ENCODE assay signal across 8 mouse cellular contexts in genomic region chr2:132780978-132781377, GRCm38 (mm10). TPM values are rescaled to one million over a fixed set of nuclear protein-coding genes. Genes with fewer than 3 reads are reported as not detected.
DNase-seq lines count a peak whose midpoint lies in the region; ATAC-seq and TF ChIP-seq lines count a peak whose summit lies in the region.

Gene Chgb (plus strand): TSS chr2:132781278.

- H3K4me2 ChIP-seq in liver, embryonic 11.5 days, result peak within 1 kb of the TSS; percentile 76
- peak within 1 kb of the TSS; percentile 84 for H3K4me2 ChIP-seq in embryonic facial prominence, embryonic 13.5 days

- H3K9me3 ChIP-seq in liver, embryonic 11.5 days (ENCODE audit: control insufficient read depth, low read length), result no peaks in the 10 kb centered on the region
- no peaks in the 10 kb centered on the region for H3K9me3 ChIP-seq in embryonic facial prominence, embryonic 13.5 days

- no peak for DNase-seq in liver, embryonic 11.5 days (ENCODE audit: low spot score)
- DNase-seq in liver, result no peak
- DNase-seq in left cerebral cortex, postnatal 14 days (ENCODE audit: low spot score in 2 of 2), result no peak
- DNase-seq in gastrocnemius, postnatal 36 days, result no peak
- no peak for DNase-seq in gastrocnemius, adult 18-20 months (ENCODE audit: low spot score)
- no peak for DNase-seq in kidney, postnatal 14 days

- intact Hi-C loops in left cerebral cortex, postnatal 14 days (cut with DNase I), result loop anchor here (5.0 to 10.0 kb wide), 3 partner anchors 64 to 266 kb away; no protein-coding TSS in a partner anchor
- intact Hi-C loops in gastrocnemius, postnatal 36 days (cut with DNase I), result no loop called here

- TF ChIP-seq POLR2A in small intestine, adult 2 months (IDR thresholded peaks at IDR 0.05; ENCODE audit: low read depth, low read length), result no peak

- no peaks in the 10 kb centered on the region for H3K36me3 ChIP-seq in liver, embryonic 11.5 days (ENCODE audit: control insufficient read depth, insufficient read depth, low read length)
- no peaks in the 10 kb centered on the region for H3K36me3 ChIP-seq in embryonic facial prominence, embryonic 13.5 days
- H3K36me3 ChIP-seq in small intestine, adult 2 months (ENCODE audit: control insufficient read depth, insufficient read depth, low read length), result no peaks in the 10 kb centered on the region

- no peak for ATAC-seq in liver, embryonic 11.5 days (replicated peaks; ENCODE audit: low FRiP score)
- no peak for ATAC-seq in embryonic facial prominence, embryonic 13.5 days (ENCODE audit: insufficient number of reproducible peaks, insufficient read depth, low FRiP score, low TSS enrichment, low read depth)

- H3K27ac ChIP-seq in liver, embryonic 11.5 days (ENCODE audit: low read depth, low read length), result no peak within 1 kb of the TSS
- H3K27ac ChIP-seq in embryonic facial prominence, embryonic 13.5 days, result 0 out of 2 replicates have a peak within 1 kb of the TSS, but pooled peaks have one; percentile 16
- no peak within 1 kb of the TSS for H3K27ac ChIP-seq in small intestine, adult 2 months (ENCODE audit: insufficient read depth, low read depth, low read length)

- peaks cover 7% of the 10 kb centered on the region for H3K27me3 ChIP-seq in liver, embryonic 11.5 days (replicated peaks; ENCODE audit: control insufficient read depth, insufficient read depth, low read length)
- H3K27me3 ChIP-seq in embryonic facial prominence, embryonic 13.5 days, result peaks cover 6% of the 10 kb centered on the region
- H3K27me3 ChIP-seq in small intestine, adult 2 months (ENCODE audit: control insufficient read depth, insufficient read depth, low read length), result 0 out of 2 replicates have a peak, but pooled peaks cover 5% of the 10 kb centered on the region

- no peak for TF ChIP-seq CTCF in small intestine, adult 2 months (IDR thresholded peaks at IDR 0.05; ENCODE audit: extremely low read depth, insufficient read length, insufficient replicate concordance, low read depth, low read length)

- 19% methylated on average over 4 of the region's 4 CpGs for WGBS in liver, embryonic 11.5 days
- WGBS in embryonic facial prominence, embryonic 13.5 days, result 14% methylated on average over 4 of the region's 4 CpGs
- WGBS in small intestine, adult 2 months, result 16% methylated on average over 4 of the region's 4 CpGs

- 0 out of 2 replicates have a peak, but pooled peaks cover 3% of the 10 kb centered on the region for H3K4me1 ChIP-seq in liver, embryonic 11.5 days (replicated peaks; ENCODE audit: control insufficient read depth, insufficient read depth, low read length)
- peaks cover 7% of the 10 kb centered on the region for H3K4me1 ChIP-seq in embryonic facial prominence, embryonic 13.5 days
- peaks cover 4% of the 10 kb centered on the region; the same call in 1 of the 2 replicates for H3K4me1 ChIP-seq in small intestine, adult 2 months (ENCODE audit: control insufficient read depth, insufficient read depth, insufficient read length, low read length)

- H3K4me3 ChIP-seq in liver, embryonic 11.5 days (ENCODE audit: low read depth, low read length), result peak within 1 kb of the TSS; percentile 37
- H3K4me3 ChIP-seq in embryonic facial prominence, embryonic 13.5 days, result peak within 1 kb of the TSS; percentile 45
- H3K4me3 ChIP-seq in small intestine, adult 2 months (ENCODE audit: low read depth, low read length), result no peak within 1 kb of the TSS

- no peak within 1 kb of the TSS for H3K9ac ChIP-seq in liver, embryonic 11.5 days (ENCODE audit: low read depth, low read length)
- H3K9ac ChIP-seq in embryonic facial prominence, embryonic 13.5 days, result no peak within 1 kb of the TSS

RNA-seq across cellular contexts. Expression of gene Chgb, which starts in this region (rescaled TPM):
- polyA plus RNA-seq in liver, embryonic 11.5 days (2014; fragmentation: Nextera tagmentation; extraction: Ambion mirVana), result 0.10 and 0.34 TPM in 2 replicates
- polyA plus RNA-seq in embryonic facial prominence, embryonic 13.5 days (2015; fragmentation: Nextera tagmentation; extraction: Ambion mirVana), result 1.3 TPM in 2 replicates
- 100 to 1,000 TPM; 230 to 242 TPM for total RNA-seq in left cerebral cortex, postnatal 14 days (2021)
- 9.3 and 14.8 TPM in 2 replicates for polyA plus RNA-seq in small intestine, adult 2 months (2012; rRNA removed)
- under 1 TPM; 0.10 to 0.18 TPM for total RNA-seq in gastrocnemius, postnatal 36 days (2021)
- total RNA-seq in gastrocnemius, adult 18-20 months (2021), result under 1 TPM; 0.09 to 0.14 TPM

Comparison
In these comparisons a context has a peak if more than half of its experiments do, and no peak if none do; other contexts are left out.
1. RNA of gene Chgb (total RNA-seq): 230 to 242 TPM in left cerebral cortex, postnatal 14 days; 0.10 to 0.18 TPM in gastrocnemius, postnatal 36 days and 0.09 to 0.14 TPM in gastrocnemius, adult 18-20 months; every median in the first group is over 100 times any median in the second.